17 mouse cellular contexts compared by ENCODE assay signal in the genomic region with DNA sequence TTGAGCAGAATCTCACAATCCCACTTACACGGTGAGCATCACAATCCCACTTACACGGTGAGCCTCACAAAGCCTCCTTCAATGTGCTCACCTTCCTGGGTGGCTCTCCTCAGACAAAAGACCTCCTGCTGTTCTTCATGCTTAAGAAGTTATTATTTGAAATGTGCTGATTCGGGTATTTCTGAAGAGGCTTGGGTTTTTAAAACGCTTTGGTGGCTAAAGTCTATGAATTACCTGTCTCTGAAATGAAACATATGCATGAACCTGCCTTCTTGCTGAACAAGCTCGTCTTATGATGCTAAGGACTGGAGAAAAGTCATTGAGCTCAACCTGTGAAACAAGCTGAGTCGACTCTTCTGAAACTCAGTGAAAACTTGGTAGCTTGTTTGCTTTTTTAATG.
"Had no signal": no experiment of that assay in that cellular context is flagged by ENCODE, and none has a peak within 500 bp of the region (broad histone marks: within the 10 kb centered on the region; RNA-seq: fewer than 3 reads in every experiment).

No protein-coding gene starts in this region.

- ATAC-seq: liver, postnatal 0 days had no signal

- H3K9me3 ChIP-seq: limb, embryonic 12.5 days; limb, embryonic 15.5 days; lung, embryonic 15.5 days had no signal

- H3K27me3 ChIP-seq: limb, embryonic 12.5 days; limb, embryonic 15.5 days; lung, embryonic 15.5 days had no signal

- DNase-seq: kidney, adult 9 months; kidney, postnatal 14 days; kidney, postnatal 4 days; left cerebral cortex, postnatal 4 days; liver, postnatal 0 days; lung, postnatal 14 days; lung, postnatal 4 days; midbrain, embryonic 14.5 days; thymus, adult 2 months; thymus, postnatal 14 days; thymus, postnatal 4 days had no signal

- H3K4me2 ChIP-seq: limb, embryonic 12.5 days; limb, embryonic 15.5 days; liver, embryonic 11.5 days; lung, embryonic 15.5 days; midbrain, embryonic 11.5 days had no signal

- H3K9ac ChIP-seq: limb, embryonic 12.5 days; limb, embryonic 15.5 days; liver, embryonic 14.5 days; liver, postnatal 0 days; lung, embryonic 15.5 days had no signal

- H3K4me3 ChIP-seq: limb, embryonic 12.5 days; limb, embryonic 15.5 days; lung, embryonic 15.5 days had no signal

- H3K36me3 ChIP-seq: limb, embryonic 12.5 days; limb, embryonic 15.5 days had no signal

- H3K27ac ChIP-seq: limb, embryonic 12.5 days; limb, embryonic 15.5 days; liver, embryonic 14.5 days; lung, embryonic 15.5 days had no signal
